Mouse (Mus musculus) lung, embryonic 14.5 days (tissue): ENCODE data around the gene Pigu. TPM values are rescaled to one million over a fixed set of nuclear protein-coding genes. Genes with fewer than 3 reads are reported as not detected.

Experiments
- ATAC-seq: fragments of 200-750 bp; cut with Nextera tagmentation; 2 replicates; pipeline ENCODE4 v1.8.0; 2017; ENCODE audit warnings: mild to moderate bottlenecking, moderate TSS enrichment, moderate library complexity; ENCODE audit not compliant: insufficient read depth
- DNase-seq: peaks from one replicate; pipeline ENCODE4 v3.0.0-alpha.2; 2015
- H3K27ac ChIP-seq: fragments of 300-500 bp; sonication (generic); 2 replicates; pipeline ENCODE4 v1.5.1; 2014; ENCODE audit warnings: low read depth, mild to moderate bottlenecking, moderate library complexity
- H3K27me3 ChIP-seq: fragments of 300-500 bp; sonication (generic); 2 replicates; pipeline ENCODE4 v1.6.1; 2014; ENCODE audit warnings: low read length, control low read depth; ENCODE audit not compliant: insufficient read depth
- H3K36me3 ChIP-seq: fragments of 300-500 bp; sonication (generic); 2 replicates; pipeline ENCODE4 v1.6.1; 2014; ENCODE audit warnings: control low read depth; ENCODE audit not compliant: insufficient read depth
- H3K4me1 ChIP-seq: fragments of 300-500 bp; sonication (generic); 2 replicates; pipeline ENCODE4 v1.6.1; 2014; ENCODE audit warnings: antibody characterized with exemption, control low read depth; ENCODE audit not compliant: insufficient read depth
- H3K4me2 ChIP-seq: fragments of 300-500 bp; sonication (generic); 2 replicates; pipeline ENCODE4 v1.6.1; 2014; ENCODE audit warnings: mild to moderate bottlenecking
- H3K4me3 ChIP-seq: fragments of 300-500 bp; sonication (generic); 2 replicates; pipeline ENCODE4 v1.5.1; 2014; ENCODE audit warnings: low read depth, low read length
- H3K9ac ChIP-seq: fragments of 300-500 bp; sonication (generic); 2 replicates; pipeline ENCODE4 v1.6.1; 2014
- H3K9me3 ChIP-seq: fragments of 300-500 bp; sonication (generic); 2 replicates; pipeline ENCODE4 v1.6.1; 2016; ENCODE audit warnings: low read depth, low read length, control low read depth
- CTCF ChIP-seq: IDR thresholded peaks from 2 replicates; pipeline ENCODE4 v1.5.1; 2016; ENCODE audit warnings: antibody characterized with exemption, low read depth
- WGBS: fragments of 180-500 bp; shearing (Covaris S2); extraction: QIAGEN DNeasy Blood & Tissue Kit; methylation state at CpG from one replicate; pipeline ENCODE4 v1.1.7; 2014; 5-methylcytosine and 5-hydroxymethylcytosine counted together
- polyA plus RNA-seq: library from polyadenylated mRNA; unstranded; fragments of >200 nt; fragmentation: Nextera tagmentation; extraction: Ambion mirVana; gene quantifications from 2 replicates; pipeline ENCODE4 v1.2.1, GENCODE M21; 2014

The Pigu gene
- polyA plus RNA-seq, 1 experiment from 2014 or later = 54.0 TPM

GRCm38 (mm10) chr2:155335231-155335630, 22.0 kb downstream of the Pigu start:
- no peaks in the 10 kb centered on the region for H3K9me3 ChIP-seq

GRCm38 (mm10) chr2:155333421-155333820, 23.8 kb downstream of the Pigu start:
- WGBS = 91% methylated on average over 1 of the region's 1 CpGs
- no peaks in the 10 kb centered on the region for H3K9me3 ChIP-seq
- peaks cover 39% of the 10 kb centered on the region; the same call in 1 of the 2 replicates for H3K36me3 ChIP-seq

More at GRCm38 (mm10) chr2:155335231-155335630, 22.0 kb downstream of the Pigu start:
- H3K9ac ChIP-seq = no peak overlapping the region
- ATAC-seq (no peak), DNase-seq (no peak)
- no peaks in the 10 kb centered on the region for H3K27me3 ChIP-seq
- H3K4me2 ChIP-seq = no peak overlapping the region
- H3K36me3 ChIP-seq = peaks cover 35% of the 10 kb centered on the region; the same call in 1 of the 2 replicates
- no peaks in the 10 kb centered on the region for H3K4me1 ChIP-seq
- TF ChIP-seq CTCF = no peak
- no peak overlapping the region for H3K4me3 ChIP-seq
- 82% methylated on average over 1 of the region's 1 CpGs for WGBS
- no peak overlapping the region for H3K27ac ChIP-seq

GRCm38 (mm10) chr2:155331351-155331750, 25.9 kb downstream of the Pigu start:
- Histone ChIP-seq H3K36me3 (peaks cover 52% of the 10 kb centered on the region), H3K4me3 (no peak overlapping the region), H3K9me3 (no peaks in the 10 kb centered on the region), H3K27ac (no peak overlapping the region), H3K4me2 (no peak overlapping the region), H3K4me1 (no peaks in the 10 kb centered on the region), H3K27me3 (no peaks in the 10 kb centered on the region), H3K9ac (no peak overlapping the region)
- 67% methylated on average over 4 of the region's 4 CpGs for WGBS
- TF ChIP-seq CTCF = no peak
- DNase-seq = no peak
- ATAC-seq = no peak

More at GRCm38 (mm10) chr2:155333421-155333820, 23.8 kb downstream of the Pigu start:
- H3K4me2 ChIP-seq = no peak overlapping the region
- no peak overlapping the region for H3K27ac ChIP-seq
- DNase-seq (no peak), ATAC-seq (no peak)
- H3K4me3 ChIP-seq = no peak overlapping the region
- H3K4me1 ChIP-seq = no peaks in the 10 kb centered on the region
- no peak overlapping the region for H3K9ac ChIP-seq
- no peaks in the 10 kb centered on the region for H3K27me3 ChIP-seq
- no peak for TF ChIP-seq CTCF

- Histone ChIP-seq H3K4me3 (no peak overlapping the region), H3K9me3 (no peaks in the 10 kb centered on the region), H3K4me1 (no peaks in the 10 kb centered on the region), H3K9ac (no peak overlapping the region), H3K36me3 (peaks cover 55% of the 10 kb centered on the region), H3K4me2 (no peak overlapping the region), H3K27ac (no peak overlapping the region), H3K27me3 (no peaks in the 10 kb centered on the region)
- no peak for TF ChIP-seq CTCF
- ATAC-seq (no peak), DNase-seq (no peak)
- WGBS = 94% methylated on average over 4 of the region's 4 CpGs
Measured at GRCm38 (mm10) chr2:155330811-155331210, 26.4 kb downstream of the Pigu start.

- Histone ChIP-seq H3K4me1 (no peaks in the 10 kb centered on the region), H3K36me3 (peaks cover 50% of the 10 kb centered on the region), H3K9me3 (no peaks in the 10 kb centered on the region), H3K9ac (no peak overlapping the region), H3K27ac (no peak overlapping the region), H3K4me3 (no peak overlapping the region), H3K4me2 (no peak overlapping the region), H3K27me3 (no peaks in the 10 kb centered on the region)
- no peak for TF ChIP-seq CTCF
- no peak for DNase-seq
- ATAC-seq = no peak
- WGBS = 92% methylated on average over 2 of the region's 2 CpGs
Measured at GRCm38 (mm10) chr2:155329707-155330106, 27.5 kb downstream of the Pigu start.

GRCm38 (mm10) chr2:155328906-155329305, 28.3 kb downstream of the Pigu start:
- no peak for DNase-seq

GRCm38 (mm10) chr2:155327906-155328305, 29.3 kb downstream of the Pigu start:
- Histone ChIP-seq H3K4me1 (no peaks in the 10 kb centered on the region), H3K4me2 (no peak overlapping the region), H3K27me3 (no peaks in the 10 kb centered on the region), H3K9me3 (no peaks in the 10 kb centered on the region), H3K27ac (no peak overlapping the region), H3K36me3 (peaks cover 37% of the 10 kb centered on the region), H3K9ac (no peak overlapping the region), H3K4me3 (no peak overlapping the region)
- no peak for TF ChIP-seq CTCF
- ATAC-seq = no peak
- 87% methylated on average over 5 of the region's 5 CpGs for WGBS
- DNase-seq = no peak

More at GRCm38 (mm10) chr2:155328906-155329305, 28.3 kb downstream of the Pigu start:
- H3K4me2 ChIP-seq = no peak overlapping the region
- H3K4me3 ChIP-seq = no peak overlapping the region
- peaks cover 43% of the 10 kb centered on the region for H3K36me3 ChIP-seq
- ATAC-seq = no peak
- H3K27ac ChIP-seq = no peak overlapping the region
- no peaks in the 10 kb centered on the region for H3K27me3 ChIP-seq
- no peaks in the 10 kb centered on the region for H3K4me1 ChIP-seq
- no peak for TF ChIP-seq CTCF
- H3K9ac ChIP-seq = no peak overlapping the region
- H3K9me3 ChIP-seq = no peaks in the 10 kb centered on the region

- 82% methylated on average over 4 of the region's 4 CpGs for WGBS
- no peak for DNase-seq
- no peak for ATAC-seq
- Histone ChIP-seq H3K4me2 (no peak overlapping the region), H3K9me3 (no peaks in the 10 kb centered on the region), H3K36me3 (peaks cover 38% of the 10 kb centered on the region), H3K27ac (no peak overlapping the region), H3K4me1 (no peaks in the 10 kb centered on the region), H3K9ac (no peak overlapping the region), H3K4me3 (no peak overlapping the region), H3K27me3 (no peaks in the 10 kb centered on the region)
- TF ChIP-seq CTCF = no peak
Measured at GRCm38 (mm10) chr2:155326001-155326400, 31.2 kb downstream of the Pigu start.
